Mouse (Mus musculus) liver, embryonic 14.5 days (tissue): ENCODE measurements around the gene Sertad1. TPM values are rescaled to one million over a fixed set of nuclear protein-coding genes. Genes with fewer than 3 reads are reported as not detected.

Experiments used
- ATAC-seq: fragments of 200-750 bp; cut with Nextera tagmentation; 2 replicates; pipeline ENCODE4 v1.8.0; 2017; ENCODE audit warnings: moderate number of reproducible peaks, mild to moderate bottlenecking, moderate library complexity; ENCODE audit not compliant: insufficient read depth
- DNase-seq, 3 experiments: peaks; one replicate each; pipeline ENCODE4 v3.0.0-alpha.2; 2012 to 2013; ENCODE audit warnings: low read depth in 3 of 3, low spot score in 3 of 3
- H3K27ac ChIP-seq: fragments of 300-500 bp; sonication (generic); 2 replicates; pipeline ENCODE4 v1.5.1; 2014; ENCODE audit warnings: moderate library complexity, mild to moderate bottlenecking, control low read depth, inconsistent platforms
- H3K27me3 ChIP-seq: fragments of 300-500 bp; sonication (generic); 2 replicates; pipeline ENCODE4 v1.6.1; 2014; ENCODE audit warnings: mild to moderate bottlenecking, low read length, moderate library complexity; ENCODE audit not compliant: control insufficient read depth, insufficient read depth
- H3K36me3 ChIP-seq: fragments of 300-500 bp; sonication (generic); replicated peaks from 2 replicates; pipeline ENCODE4 v1.6.1; 2014; ENCODE audit warnings: low read depth; ENCODE audit not compliant: control insufficient read depth, insufficient read depth
- H3K4me1 ChIP-seq, 2 experiments: fragments of 200-500 bp in 1 of 2; fragments of 300-500 bp in 1 of 2; sonication (generic) in 1 of 2; replicated peaks; 2 replicates each; pipeline ENCODE4 v1.6.1; 2012 to 2014; ENCODE audit warnings: antibody characterized with exemption in 1 of 2, inconsistent platforms in 1 of 2, low read length in 1 of 2; ENCODE audit not compliant: control insufficient read depth in 2 of 2, insufficient read depth in 2 of 2
- H3K4me2 ChIP-seq: fragments of 300-500 bp; sonication (generic); 2 replicates; pipeline ENCODE4 v1.6.1; 2014; ENCODE audit warnings: low read depth, mild to moderate bottlenecking, control low read depth, moderate library complexity
- H3K4me3 ChIP-seq, 2 experiments: fragments of 200-500 bp in 1 of 2; fragments of 300-500 bp in 1 of 2; sonication (generic) in 1 of 2; 2 replicates each; pipeline ENCODE4 v1.5.1; 2012 to 2014; ENCODE audit warnings: low read depth in 2 of 2, low read length in 2 of 2, mild to moderate bottlenecking in 2 of 2, control low read depth in 1 of 2, inconsistent platforms in 1 of 2, moderate library complexity in 1 of 2; ENCODE audit not compliant: insufficient read depth in 1 of 2
- H3K9ac ChIP-seq: fragments of 300-500 bp; sonication (generic); replicated peaks from 2 replicates; pipeline ENCODE4 v1.6.1; 2014; ENCODE audit warnings: mild to moderate bottlenecking, control low read depth, moderate library complexity
- H3K9me3 ChIP-seq: fragments of 300-500 bp; sonication (generic); 2 replicates; pipeline ENCODE4 v1.6.1; 2016; ENCODE audit warnings: low read length, mixed read lengths; ENCODE audit not compliant: control insufficient read depth
- CTCF ChIP-seq: IDR thresholded peaks from 2 replicates; pipeline ENCODE4 v1.5.1; 2016; ENCODE audit warnings: antibody characterized with exemption, low read depth, control low read depth
- EP300 ChIP-seq: IDR thresholded peaks from 2 replicates; pipeline ENCODE4 v1.6.1; 2016; ENCODE audit warnings: antibody characterized with exemption, low read depth
- WGBS: fragments of 180-500 bp; shearing (Covaris S2); extraction: QIAGEN DNeasy Blood & Tissue Kit; methylation state at CpG from one replicate; pipeline ENCODE4 v1.1.7; 2014; ENCODE audit not compliant: insufficient replicate concordance; 5-methylcytosine and 5-hydroxymethylcytosine counted together
- polyA plus RNA-seq, 2 experiments: library from polyadenylated mRNA; depleted of rRNA in 1 of 2; stranded (reverse) in 1 of 2; unstranded in 1 of 2; fragments of >200 nt; fragmentation: Nextera tagmentation in 1 of 2; extraction: Ambion mirVana in 1 of 2; gene quantifications; 2 replicates each; pipeline versions ENCODE4 v1.2.1 to v1.2.3; 2012 to 2014

Gene Sertad1
- polyA plus RNA-seq, 2 experiments, result 9.9 to 20.3 TPM

GRCm38 (mm10) chr7:27483860-27484259 lies 2.9 kb upstream of the Sertad1 start:
- TF ChIP-seq CTCF, result no peak
- TF ChIP-seq EP300, result no peak
- Histone ChIP-seq H3K4me3 (no peak overlapping the region), H3K4me1 (peaks cover 46 to 58% of the 10 kb centered on the region in 2 experiments), H3K27ac (no peak overlapping the region), H3K9ac (no peak overlapping the region), H3K36me3 (peaks cover under 1% of the 10 kb centered on the region), H3K4me2 (no peak overlapping the region), H3K27me3 (no peaks in the 10 kb centered on the region), H3K9me3 (no peaks in the 10 kb centered on the region)
- no peak for DNase-seq
- no peak for ATAC-seq
- 71% methylated on average over 4 of the region's 4 CpGs for WGBS

DNA sequence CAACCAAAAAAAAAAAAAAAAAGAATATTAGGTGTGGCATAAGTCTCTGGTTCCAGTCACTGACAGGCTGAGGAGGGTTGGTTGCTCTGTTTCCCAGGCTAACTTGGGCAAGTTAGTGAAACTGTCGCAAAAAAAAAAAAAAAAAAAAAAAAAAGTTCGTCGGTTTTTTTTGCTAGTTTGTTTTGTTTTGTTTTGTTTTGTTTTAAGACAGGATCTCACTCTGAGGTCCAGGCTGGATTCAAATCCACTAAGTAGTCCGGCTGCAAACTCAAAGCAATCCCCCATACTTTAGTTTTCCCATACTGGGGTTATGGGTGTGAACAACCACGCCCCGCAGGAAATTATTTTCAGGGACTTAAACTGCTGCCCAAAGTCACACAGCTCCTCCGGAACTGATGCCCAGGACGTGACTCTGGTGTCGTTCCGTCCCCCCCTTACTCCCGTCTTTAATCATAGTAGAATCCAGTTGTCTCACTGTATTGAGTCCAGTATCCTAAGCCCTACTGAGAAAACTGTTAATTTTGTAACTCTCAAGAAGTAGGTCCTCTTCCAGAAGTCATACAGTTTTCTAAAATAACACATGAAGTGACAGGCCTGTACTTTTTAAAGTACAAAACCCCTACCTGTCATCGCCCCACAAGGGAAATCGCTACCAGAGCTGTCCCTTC lies 474 bp upstream of the Sertad1 start:
- H3K27ac ChIP-seq, result peak overlapping the region; percentile 82

DNA sequence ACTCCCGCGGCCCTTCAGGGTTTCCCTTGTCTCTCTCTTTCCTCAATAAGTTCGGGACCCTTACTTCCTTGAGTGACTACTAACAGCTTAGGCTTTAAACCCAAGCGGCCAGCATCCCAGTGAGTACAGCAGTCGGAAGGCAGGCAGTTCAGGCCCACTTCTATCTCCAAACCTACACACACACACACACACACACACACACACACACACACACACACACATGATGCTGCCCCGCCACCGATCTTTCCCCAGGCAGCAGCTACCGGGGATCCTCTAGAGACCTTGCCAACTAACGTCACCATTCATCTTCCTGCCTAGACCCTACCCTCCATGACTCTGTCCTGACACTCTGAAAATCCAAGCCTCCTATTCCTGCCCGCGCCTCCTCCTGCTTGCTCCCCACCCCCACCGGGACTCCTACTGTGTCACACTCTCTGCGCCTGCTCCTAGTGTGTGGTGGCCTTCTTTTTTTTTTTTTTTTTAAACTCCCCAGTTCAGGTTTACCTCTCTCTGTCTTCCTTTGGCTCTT lies 1.1 kb downstream of the Sertad1 start:
- peak in 1 of 3 experiments; percentile 37 for DNase-seq
- 4% methylated on average over 13 of the region's 13 CpGs for WGBS

More for the DNA sequence above, 474 bp upstream of the Sertad1 start:
- Histone ChIP-seq H3K27me3 (no peaks in the 10 kb centered on the region), H3K4me3 (peak overlapping the region; percentile 65 to 74), H3K4me1 (peaks cover 40 to 49% of the 10 kb centered on the region in 2 experiments), H3K9ac (peak overlapping the region; percentile 68), H3K36me3 (peaks cover 14% of the 10 kb centered on the region), H3K4me2 (peak overlapping the region; percentile 75), H3K9me3 (no peaks in the 10 kb centered on the region)
- WGBS, result 1% methylated on average over 13 of the region's 13 CpGs
- DNase-seq, result peak in 2 of 3 experiments; percentile 52 to 58
- TF ChIP-seq EP300, result no peak
- TF ChIP-seq CTCF, result no peak
- ATAC-seq, result peak; percentile 1; the same call in 1 of the 2 replicates

DNA sequence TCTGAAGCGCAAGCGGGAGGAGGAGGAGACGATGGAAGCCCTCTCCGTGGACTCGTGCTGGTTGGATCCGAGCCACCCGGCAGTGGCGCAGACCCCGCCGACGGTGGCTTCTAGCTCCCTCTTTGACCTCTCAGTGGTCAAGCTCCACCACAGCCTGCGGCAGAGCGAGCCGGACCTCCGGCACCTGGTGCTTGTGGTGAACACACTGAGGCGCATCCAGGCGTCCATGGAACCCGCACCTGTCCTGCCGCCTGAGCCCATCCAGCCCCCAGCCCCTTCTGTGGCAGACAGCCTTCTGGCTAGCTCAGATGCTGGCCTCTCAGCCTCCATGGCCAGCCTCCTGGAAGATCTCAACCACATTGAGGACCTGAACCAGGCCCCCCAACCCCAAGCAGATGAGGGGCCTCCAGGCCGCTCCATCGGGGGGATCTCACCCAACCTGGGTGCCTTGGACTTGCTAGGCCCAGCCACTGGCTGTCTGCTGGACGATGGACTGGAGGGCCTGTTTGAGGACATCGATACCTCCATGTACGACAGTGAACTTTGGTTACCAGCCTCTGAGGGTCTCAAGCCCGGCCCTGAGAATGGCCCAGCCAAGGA lies 2.7 kb downstream of the Sertad1 start:
- no peak for DNase-seq
- no peak overlapping the region for H3K9ac ChIP-seq
- H3K27ac ChIP-seq, result peak overlapping the region; percentile 81

More for the DNA sequence above, 1.1 kb downstream of the Sertad1 start:
- Histone ChIP-seq H3K9me3 (no peaks in the 10 kb centered on the region), H3K27me3 (no peaks in the 10 kb centered on the region), H3K4me1 (peaks cover 41 to 48% of the 10 kb centered on the region in 2 experiments), H3K36me3 (peaks cover 14% of the 10 kb centered on the region), H3K4me2 (peak overlapping the region; percentile 75), H3K27ac (peak overlapping the region; percentile 69), H3K4me3 (peak overlapping the region; percentile 65 to 91), H3K9ac (peak overlapping the region; percentile 73)
- no peak for TF ChIP-seq EP300
- TF ChIP-seq CTCF, result no peak
- ATAC-seq, result no peak

DNA sequence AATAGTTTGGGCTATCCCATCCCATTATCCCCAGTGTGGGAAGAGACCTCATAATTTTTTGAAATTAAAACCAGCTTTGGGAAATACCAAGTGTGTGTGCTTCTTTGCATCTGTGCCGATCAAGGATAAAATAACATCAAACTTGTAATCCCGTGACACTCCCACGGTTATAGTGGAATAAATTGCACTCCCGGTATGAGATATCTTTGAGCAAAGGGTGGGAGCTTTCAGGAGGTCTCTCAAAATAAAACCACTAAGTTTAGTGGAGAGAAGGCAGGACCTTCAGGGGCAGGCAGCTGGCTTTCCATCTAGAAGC lies 3.5 kb downstream of the Sertad1 start:
- Histone ChIP-seq H3K9ac (peak overlapping the region; percentile 84), H3K4me1 (peaks cover 36 to 46% of the 10 kb centered on the region in 2 experiments), H3K27ac (peak overlapping the region; percentile 81), H3K4me2 (peak overlapping the region; percentile 90), H3K4me3 (peak overlapping the region; percentile 37 to 64), H3K36me3 (peaks cover 14% of the 10 kb centered on the region), H3K9me3 (no peaks in the 10 kb centered on the region), H3K27me3 (no peaks in the 10 kb centered on the region)
- no peak for DNase-seq
- ATAC-seq, result no peak
- TF ChIP-seq EP300 (no peak), CTCF (no peak)
- 28% methylated on average over 4 of the region's 4 CpGs for WGBS

More for the DNA sequence above, 2.7 kb downstream of the Sertad1 start:
- Histone ChIP-seq H3K4me1 (peaks cover 38 to 46% of the 10 kb centered on the region in 2 experiments), H3K27me3 (no peaks in the 10 kb centered on the region), H3K36me3 (peaks cover 14% of the 10 kb centered on the region), H3K9me3 (no peaks in the 10 kb centered on the region), H3K4me3 (no peak overlapping the region), H3K4me2 (peak overlapping the region; percentile 90)
- no peak for ATAC-seq
- TF ChIP-seq EP300 (no peak), CTCF (no peak)
- WGBS, result 92% methylated on average over 25 of the region's 25 CpGs
